In the genomic region with DNA sequence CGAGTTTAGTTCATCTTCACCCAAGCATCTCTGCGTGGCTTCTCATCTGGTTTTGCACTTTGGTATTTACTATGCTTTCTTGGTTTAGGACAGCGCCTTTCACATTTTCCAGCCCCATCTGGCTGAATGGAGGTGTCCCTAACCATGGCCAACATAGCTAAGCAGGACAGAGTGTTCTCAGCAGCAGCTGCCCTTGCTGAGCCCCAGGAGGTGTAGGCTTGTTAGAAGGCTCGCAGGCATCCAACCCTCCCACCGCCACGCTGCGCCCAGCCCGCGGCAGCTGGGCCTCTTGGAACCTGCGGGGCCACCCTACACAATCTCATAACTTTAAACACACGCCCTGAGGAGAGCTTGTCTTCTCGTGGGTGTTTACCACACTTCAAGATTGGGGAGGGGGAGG, we compare ENCODE assay signal across 20 mouse cellular contexts. TPM values are rescaled to one million over a fixed set of nuclear protein-coding genes. Genes with fewer than 3 reads are reported as not detected.
"Had no signal": no experiment of that assay in that cellular context is flagged by ENCODE, and none has a peak within 500 bp of the region (broad histone marks: within the 10 kb centered on the region; RNA-seq: fewer than 3 reads in every experiment).

No protein-coding gene starts in this region.

- ATAC-seq: liver, postnatal 0 days; lung, postnatal 0 days; midbrain, embryonic 15.5 days had no signal

- H3K36me3 ChIP-seq: liver, embryonic 13.5 days; liver, embryonic 15.5 days; lung, embryonic 15.5 days; midbrain, embryonic 12.5 days; midbrain, embryonic 15.5 days; neural tube, embryonic 12.5 days had no signal

- H3K4me3 ChIP-seq: liver, embryonic 13.5 days; liver, embryonic 15.5 days; lung, embryonic 15.5 days; megakaryocyte, embryonic 14.5 days; midbrain, embryonic 12.5 days; midbrain, embryonic 15.5 days; neural tube, embryonic 12.5 days had no signal

- H3K27ac ChIP-seq: liver, embryonic 13.5 days; liver, embryonic 15.5 days; lung, embryonic 15.5 days; macrophage; midbrain, embryonic 12.5 days; midbrain, embryonic 15.5 days; neural tube, embryonic 12.5 days had no signal

- DNase-seq: liver, embryonic 13.5 days; liver, postnatal 0 days; lung, adult 2 months; lung, postnatal 14 days; lung, postnatal 36 days; right cerebral cortex, postnatal 14 days; thymus, adult 2 months; thymus, postnatal 25 days; thymus, postnatal 4 days had no signal

- H3K9me3 ChIP-seq: liver, embryonic 13.5 days; liver, embryonic 15.5 days; lung, embryonic 15.5 days; midbrain, embryonic 12.5 days; midbrain, embryonic 15.5 days; neural tube, embryonic 12.5 days had no signal

- H3K4me2 ChIP-seq: liver, embryonic 13.5 days; liver, embryonic 15.5 days; lung, embryonic 15.5 days; midbrain, embryonic 12.5 days; midbrain, embryonic 15.5 days; neural tube, embryonic 12.5 days had no signal

- H3K9ac ChIP-seq: liver, embryonic 13.5 days; liver, embryonic 15.5 days; liver, postnatal 0 days; lung, embryonic 15.5 days; midbrain, embryonic 12.5 days; midbrain, embryonic 15.5 days had no signal

RNA-seq across cellular contexts. Expression of a gene that starts 6.3 kb away (rescaled TPM):
- total RNA-seq: megakaryocyte progenitor cell, adult 5-6 weeks; monocyte, adult 5-6 weeks; neutrophil, adult 5-6 weeks had no signal
- polyA plus RNA-seq: macrophage had no signal

RNA-seq across cellular contexts. Expression of a gene that starts 47.3 kb away (rescaled TPM):
- total RNA-seq: neutrophil, adult 5-6 weeks had no signal
- polyA plus RNA-seq: liver, embryonic 15.5 days had no signal
